Mouse (Mus musculus): ENCODE results near the gene Klrg2. TPM values are rescaled to one million over a fixed set of nuclear protein-coding genes. Genes with fewer than 3 reads are reported as not detected.

The Klrg2 gene
- polyA plus RNA-seq, 1 experiment from 2014 or later, result 0.06 TPM

DNA sequence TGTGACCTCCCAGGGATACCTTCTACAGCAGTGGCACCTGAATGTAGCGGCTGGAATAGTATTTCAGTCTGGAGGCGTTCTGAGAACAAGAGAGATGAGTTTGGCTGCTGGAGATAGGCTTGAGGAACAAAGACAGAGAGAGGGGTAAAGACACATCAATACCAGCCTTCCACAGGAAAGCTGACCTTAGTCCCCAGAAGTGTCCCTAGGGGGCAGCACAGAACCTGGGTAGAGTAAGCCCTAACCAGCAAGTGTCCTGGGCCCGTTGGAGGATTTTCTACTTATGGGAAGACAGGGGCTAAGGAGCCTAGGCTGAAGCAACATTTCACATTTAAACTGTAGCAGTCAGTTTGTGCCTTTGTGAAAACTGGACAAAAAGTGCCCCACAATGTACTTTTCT is 12.5 kb upstream of the Klrg2 start:
- H3K36me3 ChIP-seq (replicated peaks), result no peaks in the 10 kb centered on the region
- H3K27ac ChIP-seq, result no peak overlapping the region
- no peak overlapping the region for H3K4me3 ChIP-seq
- no peaks in the 10 kb centered on the region for H3K9me3 ChIP-seq
- no peak for DNase-seq (ENCODE audit: extremely low spot score, low spot score)
- 72% methylated on average over 3 of the region's 3 CpGs for WGBS
- no peaks in the 10 kb centered on the region for H3K4me1 ChIP-seq
- no peaks in the 10 kb centered on the region for H3K27me3 ChIP-seq (ENCODE audit: poor library complexity, severe bottlenecking)

DNA sequence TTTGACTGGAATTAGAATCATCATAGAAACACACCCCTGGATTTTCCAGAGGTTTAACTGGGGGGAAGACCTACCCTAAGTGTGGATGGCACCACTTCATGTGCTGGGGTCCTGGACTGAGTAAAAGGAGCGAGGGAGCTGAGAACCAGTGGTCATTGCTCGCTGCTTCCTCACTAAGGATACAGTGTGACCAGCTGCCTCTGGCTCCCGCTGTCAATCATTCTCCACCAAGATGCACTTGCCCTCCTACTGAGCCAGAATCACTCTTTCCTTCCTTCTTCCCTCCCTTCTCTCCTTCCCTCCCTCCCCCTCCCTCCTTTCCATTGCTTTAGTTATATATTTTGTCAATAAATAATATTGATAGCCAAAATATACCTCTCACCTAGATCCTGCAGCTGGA is 6.0 kb upstream of the Klrg2 start:
- no peak for DNase-seq (ENCODE audit: extremely low spot score, low spot score)
- 75% methylated on average over 3 of the region's 3 CpGs for WGBS

DNA sequence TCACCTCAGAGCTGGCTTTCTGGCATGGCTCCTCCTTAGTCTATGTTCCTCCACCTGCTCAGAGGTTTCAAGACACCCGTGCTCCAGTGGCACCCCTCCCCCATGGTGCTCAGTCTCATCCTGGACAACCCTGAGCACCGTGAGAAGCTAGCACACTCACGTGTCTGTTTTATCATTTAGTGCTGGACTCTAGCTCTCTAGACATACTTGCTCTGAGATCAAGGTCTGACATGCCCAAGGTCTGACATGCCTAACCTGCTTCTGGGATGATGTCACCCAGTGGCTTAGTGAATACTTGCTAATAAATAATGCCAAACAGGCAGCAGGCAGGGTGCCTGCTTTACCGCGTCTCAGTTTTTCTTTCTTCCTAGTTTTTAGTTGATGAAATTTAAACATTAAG is 5.6 kb upstream of the Klrg2 start:
- no peak for DNase-seq (ENCODE audit: extremely low spot score, low spot score)
- no peak overlapping the region for H3K4me3 ChIP-seq
- H3K27me3 ChIP-seq (ENCODE audit: poor library complexity, severe bottlenecking), result peaks cover 50% of the 10 kb centered on the region
- 86% methylated on average over 5 of the region's 5 CpGs for WGBS
- no peaks in the 10 kb centered on the region for H3K36me3 ChIP-seq (replicated peaks)
- H3K27ac ChIP-seq, result no peak overlapping the region
- no peaks in the 10 kb centered on the region for H3K4me1 ChIP-seq
- no peaks in the 10 kb centered on the region for H3K9me3 ChIP-seq

More for the DNA sequence above, 6.0 kb upstream of the Klrg2 start:
- H3K9me3 ChIP-seq, result no peaks in the 10 kb centered on the region
- no peaks in the 10 kb centered on the region for H3K36me3 ChIP-seq (replicated peaks)
- H3K4me1 ChIP-seq, result no peaks in the 10 kb centered on the region
- H3K27ac ChIP-seq, result no peak overlapping the region
- H3K4me3 ChIP-seq, result no peak overlapping the region
- peaks cover 46% of the 10 kb centered on the region for H3K27me3 ChIP-seq (ENCODE audit: poor library complexity, severe bottlenecking)

DNA sequence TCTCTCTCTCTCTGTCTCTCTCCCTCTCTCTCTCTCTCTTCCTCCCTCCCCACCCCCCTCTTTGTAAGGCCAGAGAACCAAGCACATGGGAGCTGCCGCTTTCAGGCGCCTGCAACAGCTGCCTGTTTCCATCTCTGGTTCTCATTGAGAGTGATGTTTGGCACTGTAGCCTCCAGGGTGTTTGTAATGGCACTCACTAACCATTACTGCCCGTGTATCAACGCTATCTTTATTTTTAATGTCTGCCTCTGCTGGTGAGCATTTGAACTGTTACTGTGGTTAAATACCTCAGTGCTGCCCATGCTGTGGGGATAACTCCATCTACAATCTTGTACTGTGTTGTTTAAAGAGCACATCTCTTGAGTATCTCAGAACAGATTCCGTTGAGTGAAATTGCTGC is 4.6 kb upstream of the Klrg2 start:
- Histone ChIP-seq H3K4me1 (peaks cover 9% of the 10 kb centered on the region), H3K27ac (no peak overlapping the region), H3K36me3 (replicated peaks) (no peaks in the 10 kb centered on the region), H3K9me3 (no peaks in the 10 kb centered on the region), H3K27me3 (ENCODE audit: poor library complexity, severe bottlenecking) (peaks cover 60% of the 10 kb centered on the region), H3K4me3 (no peak overlapping the region)
- DNase-seq (ENCODE audit: extremely low spot score, low spot score), result no peak
- 56% methylated on average over 5 of the region's 5 CpGs for WGBS

DNA sequence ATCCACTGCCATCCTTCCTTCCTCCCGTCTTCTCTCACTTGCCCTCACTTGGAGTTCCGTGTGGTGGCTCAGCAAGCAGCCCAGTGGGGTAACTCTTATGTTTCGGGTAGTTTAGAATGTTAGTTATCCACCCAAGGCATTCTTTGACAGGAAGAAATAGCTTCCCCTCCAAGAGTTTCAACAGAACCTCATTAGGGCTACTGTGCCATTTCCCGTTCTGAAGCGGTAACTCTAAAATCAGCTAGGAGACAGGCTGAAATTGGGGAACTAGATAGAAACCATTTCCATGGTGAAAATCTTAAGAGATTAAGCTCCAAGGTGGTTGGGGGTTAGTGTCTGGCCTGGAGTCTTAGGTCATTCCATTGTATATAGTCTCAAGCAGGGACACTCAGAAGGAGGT is 4.2 kb upstream of the Klrg2 start:
- WGBS, result 70% methylated on average over 5 of the region's 5 CpGs
- no peaks in the 10 kb centered on the region for H3K9me3 ChIP-seq
- no peak overlapping the region for H3K27ac ChIP-seq
- H3K4me1 ChIP-seq, result peaks cover 13% of the 10 kb centered on the region
- peaks cover 64% of the 10 kb centered on the region for H3K27me3 ChIP-seq (ENCODE audit: poor library complexity, severe bottlenecking)
- no peak for DNase-seq (ENCODE audit: extremely low spot score, low spot score)
- H3K36me3 ChIP-seq (replicated peaks), result no peaks in the 10 kb centered on the region
- no peak overlapping the region for H3K4me3 ChIP-seq

DNA sequence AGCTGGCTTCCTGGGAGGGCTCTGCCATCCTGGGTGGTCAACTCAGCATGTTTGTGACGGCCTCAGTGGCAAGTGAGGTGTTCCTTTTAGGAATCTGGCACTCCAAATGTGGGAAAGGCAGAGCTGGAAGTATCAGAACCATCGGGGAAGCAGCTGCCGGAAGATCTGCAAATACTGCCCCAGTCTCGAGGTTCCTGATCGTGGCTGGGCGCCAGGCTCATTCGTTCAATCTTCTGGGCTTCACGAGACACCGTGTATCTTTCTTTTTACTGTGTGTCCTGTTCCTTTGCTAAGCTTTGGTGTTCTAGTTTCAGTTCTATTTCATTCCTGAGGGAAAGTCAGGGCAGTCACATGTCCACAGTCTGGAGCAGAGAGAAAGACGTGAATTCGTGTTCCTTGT is 3.4 kb upstream of the Klrg2 start:
- peaks cover 72% of the 10 kb centered on the region for H3K27me3 ChIP-seq (ENCODE audit: poor library complexity, severe bottlenecking)
- H3K4me1 ChIP-seq, result peaks cover 20% of the 10 kb centered on the region
- H3K27ac ChIP-seq, result no peak overlapping the region
- no peaks in the 10 kb centered on the region for H3K9me3 ChIP-seq
- H3K4me3 ChIP-seq, result no peak overlapping the region
- no peak for DNase-seq (ENCODE audit: extremely low spot score, low spot score)
- H3K36me3 ChIP-seq (replicated peaks), result no peaks in the 10 kb centered on the region
- WGBS, result 85% methylated on average over 11 of the region's 11 CpGs

DNA sequence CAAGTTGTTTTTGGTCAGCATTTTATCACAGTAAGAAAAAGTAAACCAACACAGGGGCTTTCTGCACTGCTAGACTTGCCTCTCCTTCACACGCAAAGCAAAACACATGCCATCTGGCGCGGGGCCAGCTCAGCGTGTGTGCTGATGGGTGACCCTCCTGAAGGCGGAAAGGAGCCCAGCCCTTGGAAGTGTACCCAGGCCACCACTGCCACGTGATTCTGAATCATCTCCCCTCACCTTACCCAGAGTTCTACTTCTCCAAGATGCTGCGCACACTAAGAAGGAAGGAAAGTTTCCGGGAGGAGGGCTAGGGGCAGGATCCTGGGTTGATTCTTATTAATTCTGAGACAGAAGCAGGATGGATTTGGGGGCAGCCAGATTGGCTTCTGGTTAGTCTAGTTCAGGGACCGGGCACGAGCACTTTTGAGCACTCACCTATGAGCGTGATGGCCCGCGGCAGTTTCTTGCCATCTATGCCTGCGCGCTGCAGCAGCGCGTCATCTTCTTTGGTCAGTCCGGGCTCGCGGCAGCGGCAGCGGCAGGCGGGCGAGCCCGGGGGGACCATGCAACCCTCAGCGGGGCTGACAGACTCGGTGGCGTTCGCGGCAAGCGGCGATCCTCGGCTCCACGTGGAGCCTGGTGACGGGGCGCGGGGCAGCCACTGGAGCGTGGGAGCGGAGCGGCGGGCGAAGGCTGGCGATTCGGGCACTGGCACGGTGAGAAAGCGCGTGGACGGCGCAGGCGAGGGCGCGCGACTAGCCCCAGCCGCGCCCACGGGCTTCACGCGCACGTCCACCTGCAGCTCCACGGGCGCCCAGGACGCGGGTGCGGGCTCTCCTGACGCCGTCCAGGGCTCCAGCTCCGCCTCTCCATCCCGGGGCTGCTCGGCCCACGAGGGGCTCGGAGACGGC is 846 bp downstream of the Klrg2 start:
- H3K27me3 ChIP-seq (ENCODE audit: poor library complexity, severe bottlenecking), result peaks cover 91% of the 10 kb centered on the region
- peaks cover 20% of the 10 kb centered on the region for H3K4me1 ChIP-seq
- no peaks in the 10 kb centered on the region for H3K36me3 ChIP-seq (replicated peaks)
- peak overlapping the region; percentile 68 for H3K4me3 ChIP-seq
- 3% methylated on average over 72 of the region's 72 CpGs for WGBS
- DNase-seq (ENCODE audit: extremely low spot score, low spot score), result peak; percentile 28
- no peak overlapping the region for H3K27ac ChIP-seq
- no peaks in the 10 kb centered on the region for H3K9me3 ChIP-seq

DNA sequence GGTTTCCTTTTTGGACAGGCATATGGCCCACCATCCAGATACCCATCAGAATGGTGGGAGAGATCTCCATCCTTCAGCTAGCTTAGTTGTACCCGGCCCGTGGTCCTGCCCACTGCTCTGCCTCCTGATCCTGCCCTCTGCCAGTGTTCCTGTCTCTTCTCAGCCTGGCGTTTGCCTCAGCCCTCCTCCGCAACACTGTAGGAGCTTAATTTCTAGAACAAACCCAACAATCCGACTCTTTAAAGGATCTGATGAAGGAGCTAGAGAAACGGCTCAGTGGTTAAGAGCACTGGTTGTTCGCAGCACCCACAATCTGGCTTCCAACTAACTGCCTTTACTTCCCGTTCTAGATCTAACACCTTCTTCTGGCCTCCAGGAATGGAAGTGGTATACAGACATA is 2.6 kb downstream of the Klrg2 start:
- 83% methylated on average over 8 of the region's 8 CpGs for WGBS
- H3K27me3 ChIP-seq (ENCODE audit: poor library complexity, severe bottlenecking), result peaks cover 74% of the 10 kb centered on the region
- no peak for DNase-seq (ENCODE audit: extremely low spot score, low spot score)

DNA sequence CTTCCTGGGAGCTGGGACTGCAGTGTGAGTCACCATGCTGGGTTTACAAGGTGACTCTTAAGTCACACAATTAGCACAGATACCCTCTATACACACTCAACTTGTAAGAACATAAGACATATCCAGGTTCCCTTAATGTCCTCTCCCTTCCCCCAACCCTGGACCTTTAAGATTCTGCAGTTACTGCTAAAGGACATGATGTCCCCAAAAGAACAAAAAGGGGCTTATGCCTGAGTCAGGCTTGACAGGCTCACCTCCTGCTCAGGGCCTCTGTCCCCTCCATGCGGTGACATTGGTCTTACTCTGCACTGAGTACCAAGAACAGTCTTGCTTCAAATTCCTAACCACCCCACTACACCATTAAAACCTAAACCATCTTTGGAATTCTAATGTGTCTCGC is 4.2 kb downstream of the Klrg2 start:
- DNase-seq (ENCODE audit: extremely low spot score, low spot score), result no peak
- Histone ChIP-seq H3K4me3 (no peak overlapping the region), H3K9me3 (no peaks in the 10 kb centered on the region), H3K27me3 (ENCODE audit: poor library complexity, severe bottlenecking) (peaks cover 58% of the 10 kb centered on the region), H3K27ac (no peak overlapping the region), H3K36me3 (replicated peaks) (peaks cover 5% of the 10 kb centered on the region; the same call in 1 of the 2 replicates), H3K4me1 (peaks cover 20% of the 10 kb centered on the region)
- 85% methylated on average over 2 of the region's 2 CpGs for WGBS

More for the DNA sequence above, 2.6 kb downstream of the Klrg2 start:
- Histone ChIP-seq H3K4me1 (peaks cover 20% of the 10 kb centered on the region), H3K27ac (no peak overlapping the region), H3K4me3 (no peak overlapping the region), H3K9me3 (no peaks in the 10 kb centered on the region), H3K36me3 (replicated peaks) (no peaks in the 10 kb centered on the region)

DNA sequence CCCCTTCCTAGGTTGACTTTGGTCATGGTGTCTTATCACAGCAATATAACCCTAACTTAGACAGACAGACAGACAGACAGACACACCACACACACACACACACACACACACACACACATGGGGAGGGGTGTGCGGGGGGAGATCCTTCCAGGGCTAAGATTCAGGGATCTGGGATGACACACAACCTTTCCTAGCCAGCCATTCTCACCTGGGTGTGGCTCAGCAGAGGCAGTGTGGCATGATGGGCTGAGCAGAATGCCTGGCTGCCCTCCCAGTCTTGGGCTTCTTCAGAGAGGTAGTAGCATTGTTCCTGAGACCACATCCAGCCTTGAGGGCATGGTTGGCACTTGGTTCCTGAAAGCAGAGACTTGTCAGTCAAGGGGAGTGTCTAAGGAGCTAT is 7.5 kb downstream of the Klrg2 start:
- H3K4me1 ChIP-seq, result no peaks in the 10 kb centered on the region
- no peak overlapping the region for H3K27ac ChIP-seq
- no peak for DNase-seq (ENCODE audit: extremely low spot score, low spot score)
- 88% methylated on average over 1 of the region's 1 CpGs for WGBS
- peaks cover 23% of the 10 kb centered on the region for H3K36me3 ChIP-seq (replicated peaks)
- H3K27me3 ChIP-seq (ENCODE audit: poor library complexity, severe bottlenecking), result peaks cover 25% of the 10 kb centered on the region
- H3K4me3 ChIP-seq, result no peak overlapping the region
- H3K9me3 ChIP-seq, result no peaks in the 10 kb centered on the region

DNA sequence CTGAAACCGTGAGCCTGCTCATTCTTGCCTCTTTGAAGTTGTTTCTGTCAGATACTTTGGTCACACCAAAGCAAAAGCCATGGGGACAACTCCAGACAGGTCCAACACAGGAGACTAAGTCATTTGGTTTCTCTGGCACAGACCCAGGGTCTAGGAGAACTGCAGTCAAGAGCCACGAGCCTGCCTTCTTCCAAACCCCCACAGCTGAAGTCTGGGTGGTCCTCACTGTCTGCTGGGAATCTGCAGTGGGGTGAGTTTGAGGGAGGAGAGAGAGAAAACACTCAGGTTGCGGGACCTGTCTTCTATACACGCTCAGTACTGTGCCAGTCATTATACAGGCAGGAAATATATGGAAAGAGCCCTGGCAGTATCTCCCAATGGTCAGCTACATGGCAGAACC is 9.6 kb downstream of the Klrg2 start:
- 86% methylated on average over 4 of the region's 4 CpGs for WGBS
- no peaks in the 10 kb centered on the region for H3K9me3 ChIP-seq
- H3K36me3 ChIP-seq (replicated peaks), result peaks cover 36% of the 10 kb centered on the region
- no peak overlapping the region for H3K27ac ChIP-seq
- peaks cover 5% of the 10 kb centered on the region; the same call in 1 of the 2 replicates for H3K27me3 ChIP-seq (ENCODE audit: poor library complexity, severe bottlenecking)
- DNase-seq (ENCODE audit: extremely low spot score, low spot score), result no peak
- no peaks in the 10 kb centered on the region for H3K4me1 ChIP-seq
- H3K4me3 ChIP-seq, result no peak overlapping the region

DNA sequence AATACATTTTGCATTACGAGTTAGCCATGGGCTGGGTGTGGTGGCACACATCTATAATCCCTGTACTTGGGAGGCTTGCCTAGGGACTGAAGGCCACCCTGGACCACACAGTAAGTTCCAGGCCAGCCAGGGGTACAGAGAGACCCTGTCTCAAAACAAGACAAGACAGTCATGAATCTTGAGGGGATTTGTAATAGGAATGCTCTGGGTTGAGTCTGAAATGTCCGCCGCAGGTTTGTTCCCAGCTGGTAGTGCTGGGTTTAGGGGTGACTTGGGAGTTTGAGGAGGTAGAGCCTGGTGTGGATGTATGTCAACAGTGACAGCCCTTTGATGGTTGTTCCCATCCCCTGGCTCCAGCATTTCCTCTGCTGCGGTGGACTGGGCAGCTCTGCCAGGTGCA is 10.0 kb downstream of the Klrg2 start:
- DNase-seq (ENCODE audit: extremely low spot score, low spot score), result no peak
- Histone ChIP-seq H3K4me1 (no peaks in the 10 kb centered on the region), H3K27ac (no peak overlapping the region), H3K9me3 (no peaks in the 10 kb centered on the region), H3K36me3 (replicated peaks) (peaks cover 36% of the 10 kb centered on the region), H3K27me3 (ENCODE audit: poor library complexity, severe bottlenecking) (peaks cover 1% of the 10 kb centered on the region; the same call in 1 of the 2 replicates), H3K4me3 (no peak overlapping the region)
- WGBS, result 97% methylated on average over 4 of the region's 4 CpGs

DNA sequence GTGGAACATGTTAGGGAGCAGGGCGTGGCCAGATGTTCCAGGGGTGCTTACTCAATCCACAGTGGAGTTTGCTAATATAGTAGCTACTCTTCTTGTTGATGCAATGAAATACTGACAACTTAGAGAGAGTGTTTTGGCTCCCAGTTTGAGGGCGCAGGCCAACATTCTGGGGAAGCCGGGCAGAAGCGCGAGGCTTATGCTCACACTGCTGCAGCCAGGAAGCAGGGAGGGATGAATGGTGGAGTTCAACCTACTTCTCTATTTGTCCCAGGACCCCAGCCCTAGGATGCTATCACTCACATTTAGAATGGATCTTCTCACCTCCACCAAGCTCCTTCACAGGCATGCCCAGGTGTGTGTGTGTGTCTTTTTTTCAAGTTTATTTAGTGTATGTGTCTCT is 11.0 kb downstream of the Klrg2 start:
- Histone ChIP-seq H3K27ac (no peak overlapping the region), H3K27me3 (ENCODE audit: poor library complexity, severe bottlenecking) (no peaks in the 10 kb centered on the region), H3K36me3 (replicated peaks) (peaks cover 38% of the 10 kb centered on the region), H3K9me3 (no peaks in the 10 kb centered on the region), H3K4me1 (no peaks in the 10 kb centered on the region), H3K4me3 (no peak overlapping the region)
- 96% methylated on average over 5 of the region's 5 CpGs for WGBS
- no peak for DNase-seq (ENCODE audit: extremely low spot score, low spot score)

All from forebrain, embryonic 10.5 days (tissue).